Mouse (Mus musculus) CH12.LX (cell line): Measurements from ENCODE around the gene Cdh5. TPM values are rescaled to one million over a fixed set of nuclear protein-coding genes. Genes with fewer than 3 reads are reported as not detected.

Experiments used
- DNase-seq: peaks from one replicate; pipeline ENCODE4 v3.0.0-alpha.2; 2013; ENCODE audit errors: extremely low read depth
- H3K27ac ChIP-seq: 2 replicates; pipeline ENCODE4 v1.5.1; 2012; ENCODE audit warnings: low read depth, mild to moderate bottlenecking, control low read depth, moderate library complexity; ENCODE audit not compliant: insufficient read depth
- H3K27me3 ChIP-seq: replicated peaks from 2 replicates; pipeline ENCODE3; 2012; ENCODE audit warnings: inconsistent platforms
- H3K36me3 ChIP-seq, 2 experiments: replicated peaks in 1 of 2; 2 replicates each; pipeline versions ENCODE3 to v1.6.1; 2012; ENCODE audit warnings: inconsistent platforms in 1 of 2, low read length in 1 of 2, mild to moderate bottlenecking in 1 of 2, mixed read lengths in 1 of 2, moderate library complexity in 1 of 2; ENCODE audit not compliant: control insufficient read depth in 1 of 2, insufficient read depth in 1 of 2
- H3K4me1 ChIP-seq, 2 experiments: 2 replicates each; pipeline ENCODE4 v1.6.1; 2012; ENCODE audit warnings: inconsistent platforms in 1 of 2, moderate library complexity in 1 of 2; ENCODE audit not compliant: insufficient read depth in 2 of 2, control insufficient read depth in 1 of 2
- H3K4me2 ChIP-seq: 2 replicates; pipeline ENCODE4 v1.6.1; 2012; ENCODE audit warnings: low read depth, mild to moderate bottlenecking, control low read depth; ENCODE audit not compliant: poor library complexity, insufficient read depth, severe bottlenecking
- H3K4me3 ChIP-seq, 3 experiments: fragments of 150-350 bp in 1 of 3; sonication (generic) in 1 of 3; replicated peaks in 1 of 3; 2 replicates each; pipeline versions ENCODE3 to v1.5.1; 2011 to 2012; ENCODE audit warnings: low read depth in 2 of 3, low read length in 2 of 3, mild to moderate bottlenecking in 2 of 3, moderate library complexity in 2 of 3, control low read depth in 1 of 3, improper control_type of control experiment in 1 of 3, inconsistent platforms in 1 of 3, mixed read lengths in 1 of 3; ENCODE audit not compliant: poor library complexity in 1 of 3
- H3K79me2 ChIP-seq: replicated peaks from 2 replicates; pipeline ENCODE4 v1.6.1; 2012; ENCODE audit warnings: mild to moderate bottlenecking, moderate library complexity; ENCODE audit not compliant: control insufficient read depth, poor library complexity, insufficient read depth, severe bottlenecking; ENCODE audit errors: extremely low read depth
- H3K9ac ChIP-seq: 2 replicates; pipeline ENCODE4 v1.6.1; 2012; ENCODE audit warnings: low read depth, mild to moderate bottlenecking, control low read depth, moderate library complexity; ENCODE audit not compliant: insufficient read depth
- H3K9me3 ChIP-seq: replicated peaks from 2 replicates; pipeline ENCODE3; 2012; ENCODE audit warnings: low read length, inconsistent platforms, mixed read lengths
- BHLHE40 ChIP-seq: IDR thresholded peaks from 2 replicates; pipeline ENCODE4 v1.6.1; 2011; ENCODE audit warnings: mild to moderate bottlenecking, low read depth, low read length, improper control_type of control experiment
- CHD2 ChIP-seq: IDR thresholded peaks from 2 replicates; pipeline ENCODE4 v1.6.1; 2011; ENCODE audit warnings: low read length, improper control_type of control experiment
- ETS1 ChIP-seq: conservative IDR thresholded peaks from 2 replicates; pipeline ENCODE4 v1.6.1; 2012; ENCODE audit warnings: low read depth, mild to moderate bottlenecking, inconsistent platforms, low read length, improper control_type of control experiment, moderate library complexity
- GABPA ChIP-seq: IDR thresholded peaks from 2 replicates; pipeline ENCODE4 v1.6.1; 2012; ENCODE audit warnings: low read depth, low read length, improper control_type of control experiment, inconsistent platforms; ENCODE audit not compliant: insufficient replicate concordance
- HCFC1 ChIP-seq: IDR thresholded peaks from 2 replicates; pipeline ENCODE4 v1.6.1; 2012; ENCODE audit warnings: low read depth, mild to moderate bottlenecking, inconsistent platforms, low read length, improper control_type of control experiment
- IRF4 ChIP-seq: IDR thresholded peaks from 2 replicates; pipeline ENCODE4 v1.6.1; 2014; ENCODE audit warnings: low read depth, mild to moderate bottlenecking, inconsistent platforms, low read length, improper control_type of control experiment
- JUN ChIP-seq: IDR thresholded peaks from 2 replicates; pipeline ENCODE4 v1.6.1; 2011; ENCODE audit warnings: low read depth, mild to moderate bottlenecking, low read length, improper control_type of control experiment, moderate library complexity; ENCODE audit not compliant: insufficient read depth
- KAT2A ChIP-seq: IDR thresholded peaks from 2 replicates; pipeline ENCODE4 v1.6.1; 2012; ENCODE audit warnings: low read length, improper control_type of control experiment, inconsistent platforms; ENCODE audit not compliant: insufficient replicate concordance
- MAFK ChIP-seq: IDR thresholded peaks from 2 replicates; pipeline ENCODE4 v1.6.1; 2011; ENCODE audit warnings: low read length, improper control_type of control experiment; ENCODE audit not compliant: insufficient replicate concordance
- MEF2A ChIP-seq: IDR thresholded peaks from 2 replicates; pipeline ENCODE4 v1.6.1; 2014; ENCODE audit warnings: low read depth, mild to moderate bottlenecking, inconsistent platforms, low read length, improper control_type of control experiment, borderline replicate concordance
- MYC ChIP-seq: IDR thresholded peaks from 2 replicates; pipeline ENCODE4 v1.6.1; 2011; ENCODE audit warnings: low read depth, mild to moderate bottlenecking, improper control_type of control experiment, low read length
- NELFE ChIP-seq: IDR thresholded peaks from 2 replicates; pipeline ENCODE4 v1.6.1; 2011; ENCODE audit warnings: low read depth, low read length, improper control_type of control experiment
- NRF1 ChIP-seq: IDR thresholded peaks from 2 replicates; pipeline ENCODE4 v1.6.1; 2014; ENCODE audit warnings: low read depth, mild to moderate bottlenecking, inconsistent platforms, low read length, improper control_type of control experiment, moderate library complexity
- PAX5 ChIP-seq: IDR thresholded peaks from 2 replicates; pipeline ENCODE4 v1.6.1; 2012; ENCODE audit warnings: low read length, inconsistent platforms, mixed read lengths
- POLR2A ChIP-seq: IDR thresholded peaks from 2 replicates; pipeline ENCODE4 v1.6.1; 2011; ENCODE audit warnings: low read depth, mild to moderate bottlenecking, improper control_type of control experiment, low read length
- RAD21 ChIP-seq: IDR thresholded peaks from 2 replicates; pipeline ENCODE4 v1.6.1; 2011; ENCODE audit warnings: low read depth, mild to moderate bottlenecking, low read length, improper control_type of control experiment, moderate library complexity
- SIN3A ChIP-seq: IDR thresholded peaks from 2 replicates; pipeline ENCODE4 v1.6.1; 2012; ENCODE audit warnings: low read length, improper control_type of control experiment, inconsistent platforms
- SMC3 ChIP-seq: IDR thresholded peaks from 2 replicates; pipeline ENCODE4 v1.6.1; 2011; ENCODE audit warnings: low read depth, low read length, improper control_type of control experiment
- TCF12 ChIP-seq: IDR thresholded peaks from 2 replicates; pipeline ENCODE4 v1.6.1; 2014; ENCODE audit warnings: low read depth, mild to moderate bottlenecking, inconsistent platforms, low read length, improper control_type of control experiment
- USF1 ChIP-seq: IDR thresholded peaks from 2 replicates; pipeline ENCODE4 v1.6.1; 2014; ENCODE audit warnings: low read depth, mild to moderate bottlenecking, inconsistent platforms, low read length, improper control_type of control experiment
- USF2 ChIP-seq: conservative IDR thresholded peaks from 2 replicates; pipeline ENCODE4 v1.6.1; 2011; ENCODE audit warnings: low read depth, low read length, improper control_type of control experiment
- ZNF384 ChIP-seq: IDR thresholded peaks from 2 replicates; pipeline ENCODE4 v1.6.1; 2012; ENCODE audit warnings: low read depth, low read length, improper control_type of control experiment, inconsistent platforms
- dilution Hi-C: fragments of 300-500 bp; cut with MboI; formaldehyde crosslinking; loops from 2 replicates; pipeline ENCODE4 v1.14.3; 2020; ENCODE audit warnings: low sequenced_read_pairs; ENCODE audit not compliant: extremely low pct_unique_long_range_greater_than_20kb, extremely low pct_ligation_motif_present
- in situ Hi-C: fragments of 300-500 bp; cut with MboI; formaldehyde crosslinking; loops from 3 replicates; pipeline ENCODE4 v1.14.3; 2019; ENCODE audit warnings: low sequenced_read_pairs, low pct_ligation_motif_present, low pct_unique_long_range_greater_than_20kb, mixed read lengths
- polyA plus RNA-seq: library from polyadenylated mRNA; unstranded; fragments of >175 nt; gene quantifications from 2 replicates; pipeline ENCODE4 v1.2.1, GENCODE M21; 2012; ENCODE audit warnings: low read depth; ENCODE audit not compliant: insufficient read length
- total RNA-seq, 2 experiments: library from RNA; depleted of rRNA; stranded (reverse); fragments of 300-350 nt in 1 of 2; fragments of >200 nt in 1 of 2; gene quantifications; 2 replicates each; pipeline ENCODE4 v1.2.3; 2012 to 2014

Gene Cdh5
- total and polyA plus RNA-seq, 3 experiments: 0.25 to 1.8 (median 0.48) TPM

DNA sequence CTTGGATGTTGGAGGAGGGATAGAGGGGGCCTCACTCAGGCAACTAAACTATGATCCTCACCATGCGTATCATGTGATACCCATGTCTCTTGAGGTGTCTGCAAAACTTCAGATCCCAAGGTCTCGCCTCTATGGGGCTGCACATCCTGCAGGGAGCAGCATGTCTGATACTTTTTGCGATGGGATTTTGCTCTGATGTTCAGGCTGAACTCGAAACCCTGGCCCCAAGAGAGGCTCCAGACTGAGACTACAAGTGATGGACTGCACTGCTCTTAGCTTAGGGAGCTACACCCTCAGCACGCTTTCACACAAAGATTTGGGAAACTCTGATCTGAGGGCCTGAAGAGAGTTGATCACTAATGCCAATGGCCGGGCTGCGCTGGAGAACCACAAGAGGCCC lies 41.0 kb upstream of the Cdh5 start:
- DNase-seq: no peak
- H3K4me2 ChIP-seq: no peak overlapping the region
- TF ChIP-seq HCFC1: no peak
- TF ChIP-seq TCF12: no peak
- no peak for TF ChIP-seq GABPA
- no peak for TF ChIP-seq MEF2A
- TF ChIP-seq POLR2A: no peak
- TF ChIP-seq USF1: no peak
- TF ChIP-seq RAD21: no peak
- dilution Hi-C loops (no loop called here), in situ Hi-C loops (no loop called here)
- no peaks in the 10 kb centered on the region for H3K79me2 ChIP-seq
- no peak overlapping the region for H3K27ac ChIP-seq
- H3K4me1 ChIP-seq: peaks cover 0 to 34% of the 10 kb centered on the region in 2 experiments; a peak in 2 of 4 replicates
- H3K4me3 ChIP-seq: no peak overlapping the region
- H3K9me3 ChIP-seq: no peaks in the 10 kb centered on the region
- no peaks in the 10 kb centered on the region for H3K36me3 ChIP-seq
- H3K9ac ChIP-seq: no peak overlapping the region
- H3K27me3 ChIP-seq: peaks cover 33% of the 10 kb centered on the region

DNA sequence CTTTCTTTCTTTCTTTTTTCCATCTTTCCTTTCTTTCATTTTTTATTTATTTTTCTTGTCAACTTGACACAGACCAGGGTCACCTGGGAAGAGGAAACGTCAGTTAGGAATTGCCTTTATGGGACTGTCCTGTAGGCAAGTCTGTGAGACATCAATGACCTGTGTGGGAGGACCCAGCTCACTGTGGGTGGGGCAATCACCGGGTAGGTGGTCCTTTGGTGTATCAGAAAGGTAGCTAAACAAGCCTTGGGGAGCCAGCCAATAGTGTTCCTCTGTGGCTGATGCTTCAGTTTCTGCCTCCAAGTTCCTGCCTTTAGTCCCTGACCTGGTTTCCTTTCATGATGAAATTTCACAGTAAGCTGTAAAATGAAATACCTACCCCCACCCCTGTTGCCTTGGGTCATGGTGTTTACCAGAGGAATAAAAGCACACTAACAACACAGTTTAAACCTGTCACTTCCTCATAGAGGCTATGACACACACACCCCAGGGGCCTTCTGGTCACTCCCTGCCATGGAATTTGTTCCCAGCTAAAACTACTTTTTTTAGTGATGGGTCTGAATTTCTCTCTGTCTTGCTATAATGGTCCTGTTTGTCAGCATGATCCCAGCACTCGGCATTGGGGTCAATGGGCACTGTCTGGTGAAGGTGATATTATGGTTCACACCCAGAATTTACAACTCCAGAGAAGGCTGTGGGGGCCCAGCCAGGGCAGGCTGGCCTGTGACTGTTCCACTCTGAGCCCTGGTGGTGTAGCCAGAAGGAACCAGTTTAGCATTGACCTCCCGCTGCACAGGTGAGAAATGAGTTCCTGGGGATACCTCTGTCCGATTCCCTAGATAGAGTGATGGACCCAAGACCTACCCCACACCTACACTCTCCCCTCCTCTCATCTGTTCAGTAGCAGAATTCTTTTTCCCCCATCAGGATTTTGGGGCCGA lies 40.1 kb upstream of the Cdh5 start:
- no peak for DNase-seq
- H3K4me1 ChIP-seq: peaks cover 0 to 34% of the 10 kb centered on the region in 2 experiments; a peak in 2 of 4 replicates
- H3K36me3 ChIP-seq: no peaks in the 10 kb centered on the region
- H3K27ac ChIP-seq: no peak overlapping the region
- H3K9me3 ChIP-seq: no peaks in the 10 kb centered on the region
- H3K4me3 ChIP-seq: no peak overlapping the region
- peaks cover 27% of the 10 kb centered on the region for H3K27me3 ChIP-seq
- no peak overlapping the region for H3K4me2 ChIP-seq
- dilution Hi-C loops (no loop called here), in situ Hi-C loops (no loop called here)
- H3K79me2 ChIP-seq: no peaks in the 10 kb centered on the region
- no peak for TF ChIP-seq MYC
- no peak for TF ChIP-seq USF2
- TF ChIP-seq, all 38 proteins: peak for 0
- H3K9ac ChIP-seq: no peak overlapping the region

DNA sequence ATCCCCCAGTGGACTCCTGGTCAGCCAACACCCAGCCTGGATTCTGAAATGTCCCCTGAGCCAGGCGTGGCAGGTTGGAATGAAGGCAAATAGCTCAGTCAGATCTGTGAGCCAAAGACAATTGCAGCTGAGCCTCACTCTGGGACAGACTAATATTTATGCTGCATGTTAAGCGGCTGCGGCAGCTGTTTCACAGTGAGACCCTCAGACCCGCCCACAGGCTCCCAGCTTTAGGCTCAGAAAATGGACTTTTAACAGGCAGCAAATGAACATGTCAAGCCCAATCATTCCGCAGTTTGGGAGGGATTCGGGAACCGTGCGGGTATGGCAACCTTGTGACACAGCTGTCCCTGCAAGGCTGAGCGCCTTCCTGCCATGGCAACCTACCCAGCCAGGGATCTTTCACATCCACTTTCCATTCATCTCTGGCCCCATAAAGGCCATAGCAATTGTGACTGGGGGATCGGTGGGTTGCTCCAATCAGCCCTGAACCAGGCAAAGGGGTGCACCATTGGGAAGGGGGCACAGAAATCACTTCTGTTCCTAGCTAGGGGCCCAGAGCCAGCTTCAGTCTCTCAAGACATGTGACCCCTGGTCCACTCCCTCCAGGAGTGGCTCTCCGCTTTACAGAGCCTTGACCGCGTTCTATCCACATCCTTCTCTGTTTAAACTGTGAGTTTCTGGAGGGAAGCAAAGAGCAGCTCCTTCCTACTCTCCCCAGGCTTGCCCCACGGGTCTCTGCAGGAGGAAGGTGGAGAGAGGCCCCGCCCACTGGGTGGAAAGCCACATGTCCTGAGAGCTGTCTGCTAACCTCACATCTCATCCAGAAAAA lies 39.2 kb upstream of the Cdh5 start:
- DNase-seq: no peak
- H3K4me1 ChIP-seq: peaks cover 0 to 34% of the 10 kb centered on the region in 2 experiments; a peak in 2 of 4 replicates
- peaks cover 19% of the 10 kb centered on the region for H3K27me3 ChIP-seq
- no peak overlapping the region for H3K4me3 ChIP-seq
- no peaks in the 10 kb centered on the region for H3K79me2 ChIP-seq
- no peak overlapping the region for H3K9ac ChIP-seq
- no peaks in the 10 kb centered on the region for H3K9me3 ChIP-seq
- in situ Hi-C loops: no loop called here
- H3K27ac ChIP-seq: no peak overlapping the region
- dilution Hi-C loops: no loop called here
- no peak overlapping the region for H3K4me2 ChIP-seq
- no peaks in the 10 kb centered on the region for H3K36me3 ChIP-seq
- TF ChIP-seq RAD21: no peak
- no peak for TF ChIP-seq ETS1
- no peak for TF ChIP-seq BHLHE40
- no peak for TF ChIP-seq USF1
- no peak for TF ChIP-seq CHD2
- no peak for TF ChIP-seq SMC3
- TF ChIP-seq ZNF384: no peak
- TF ChIP-seq HCFC1: no peak
- TF ChIP-seq KAT2A: no peak
- no peak for TF ChIP-seq MAFK
- no peak for TF ChIP-seq NRF1
- TF ChIP-seq NELFE: no peak
- no peak for TF ChIP-seq SIN3A
- no peak for TF ChIP-seq TCF12
- TF ChIP-seq IRF4: no peak
- no peak for TF ChIP-seq JUN
- TF ChIP-seq USF2: no peak
- no peak for TF ChIP-seq PAX5
